Mouse (Mus musculus): Measurements from ENCODE around the gene Gm17387.

Gm17387 gene

DNA sequence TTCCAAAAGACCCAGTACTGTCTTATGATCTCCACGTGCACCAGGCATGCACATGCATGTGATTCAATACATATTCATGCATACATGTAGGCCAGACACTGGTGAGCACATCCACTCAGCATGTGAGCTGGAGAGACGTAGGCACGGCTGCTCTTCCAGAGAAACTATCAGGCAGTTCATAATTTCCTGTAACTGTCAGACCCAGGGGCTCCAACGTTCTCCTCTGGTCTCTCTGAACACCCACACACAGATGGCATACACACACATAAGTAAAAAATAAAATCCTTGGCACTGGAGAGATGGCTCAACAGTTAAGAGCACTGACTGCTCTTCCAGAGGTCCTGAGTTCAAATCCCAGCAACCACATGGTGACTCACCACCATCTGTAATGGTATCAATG lies 44.9 kb downstream of the Gm17387 start:
- DNase-seq (ENCODE audit: low read depth): peak; percentile 21

DNA sequence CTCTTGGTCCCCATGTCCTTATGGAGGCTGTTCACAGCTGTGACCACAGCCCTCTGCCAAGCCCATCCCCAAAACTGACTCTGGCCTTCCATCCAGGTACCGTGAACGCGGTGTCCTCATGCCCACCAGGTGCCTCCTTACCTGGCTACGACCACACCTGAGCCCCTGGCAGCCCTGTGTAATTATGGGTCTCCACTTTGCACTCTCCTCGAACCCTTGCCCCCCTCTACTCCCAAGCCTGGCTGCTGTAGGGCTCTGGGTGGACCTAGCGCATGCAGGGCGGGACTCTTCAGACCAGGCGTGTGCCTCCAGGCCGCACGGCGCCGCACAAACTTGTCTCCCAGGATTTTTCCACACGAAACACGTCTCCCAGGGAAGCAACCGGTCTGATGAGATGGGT lies 48.9 kb downstream of the Gm17387 start, which contains the start of gene Pkp3:
Pkp3 (plus strand) TSS at position 378 of the 400 bp plus-strand sequence.
- no peak for DNase-seq (ENCODE audit: low read depth)

DNA sequence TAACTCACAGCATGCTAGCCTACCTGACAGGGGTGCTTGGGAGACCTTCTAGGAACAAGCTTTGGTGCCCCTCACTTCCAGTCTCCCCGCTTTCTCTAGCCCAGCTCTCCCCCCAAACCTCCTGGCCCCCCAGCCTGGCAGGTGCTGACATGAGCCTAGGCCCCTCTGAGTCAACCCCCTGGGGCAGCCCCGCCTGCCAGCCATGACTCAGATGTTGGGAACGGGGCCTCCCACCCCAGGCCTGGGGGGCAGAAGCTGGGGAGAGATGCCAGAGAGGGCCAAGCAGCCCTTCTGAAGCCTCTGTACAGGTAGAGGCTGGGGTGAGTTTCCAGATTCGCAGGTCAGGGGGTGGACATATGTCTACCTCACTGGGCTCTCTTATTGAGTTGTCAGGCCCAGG lies 49.9 kb downstream of the Gm17387 start:
- DNase-seq (ENCODE audit: low read depth): no peak
